Mouse (Mus musculus) hindbrain, embryonic 11.5 days (tissue): Measurements from ENCODE around the gene Gatm. TPM values are rescaled to one million over a fixed set of nuclear protein-coding genes. Genes with fewer than 3 reads are reported as not detected.

Experiments used
- ATAC-seq: fragments of 200-750 bp; cut with Nextera tagmentation; 2 replicates; pipeline ENCODE4 v1.8.0; 2017; ENCODE audit warnings: mild to moderate bottlenecking, moderate TSS enrichment, moderate library complexity; ENCODE audit not compliant: low FRiP score
- DNase-seq: peaks from one replicate; pipeline ENCODE4 v3.0.0-alpha.2; 2015; ENCODE audit warnings: low spot score
- H3K27ac ChIP-seq: fragments of 300-500 bp; sonication (generic); 2 replicates; pipeline ENCODE4 v1.5.1; 2014; ENCODE audit warnings: mild to moderate bottlenecking, low read depth, low read length
- H3K27me3 ChIP-seq: fragments of 300-500 bp; sonication (generic); 2 replicates; pipeline ENCODE4 v1.6.1; 2014; ENCODE audit warnings: mild to moderate bottlenecking, low read length, moderate library complexity, mixed read lengths; ENCODE audit not compliant: control insufficient read depth, insufficient read depth
- H3K36me3 ChIP-seq: fragments of 300-500 bp; sonication (generic); 2 replicates; pipeline ENCODE4 v1.6.1; 2014; ENCODE audit warnings: mild to moderate bottlenecking, low read length, moderate library complexity, mixed read lengths; ENCODE audit not compliant: control insufficient read depth, insufficient read depth
- H3K4me1 ChIP-seq: fragments of 300-500 bp; sonication (generic); replicated peaks from 2 replicates; pipeline ENCODE4 v1.6.1; 2014; ENCODE audit warnings: low read length, mixed read lengths; ENCODE audit not compliant: control insufficient read depth, insufficient read depth
- H3K4me2 ChIP-seq: fragments of 300-500 bp; sonication (generic); replicated peaks from 2 replicates; pipeline ENCODE4 v1.6.1; 2014; ENCODE audit warnings: mild to moderate bottlenecking, low read depth, low read length
- H3K4me3 ChIP-seq: fragments of 300-500 bp; sonication (generic); 2 replicates; pipeline ENCODE4 v1.5.1; 2014; ENCODE audit warnings: low read depth, low read length
- H3K9ac ChIP-seq: fragments of 300-500 bp; sonication (generic); 2 replicates; pipeline ENCODE4 v1.6.1; 2014; ENCODE audit warnings: low read depth, low read length
- H3K9me3 ChIP-seq: fragments of 300-500 bp; sonication (generic); 2 replicates; pipeline ENCODE4 v1.6.1; 2016; ENCODE audit warnings: low read length; ENCODE audit not compliant: control insufficient read depth
- WGBS: fragments of 180-500 bp; shearing (Covaris S2); extraction: QIAGEN DNeasy Blood & Tissue Kit; methylation state at CpG from one replicate; pipeline ENCODE4 v1.1.7; 2014; 5-methylcytosine and 5-hydroxymethylcytosine counted together
- polyA plus RNA-seq: library from polyadenylated mRNA; unstranded; fragments of >200 nt; fragmentation: Nextera tagmentation; extraction: Ambion mirVana; gene quantifications from 2 replicates; pipeline ENCODE4 v1.2.1, GENCODE M21; 2014

The Gatm gene
- polyA plus RNA-seq, 1 experiment from 2014 or later = 17.7 TPM

DNA sequence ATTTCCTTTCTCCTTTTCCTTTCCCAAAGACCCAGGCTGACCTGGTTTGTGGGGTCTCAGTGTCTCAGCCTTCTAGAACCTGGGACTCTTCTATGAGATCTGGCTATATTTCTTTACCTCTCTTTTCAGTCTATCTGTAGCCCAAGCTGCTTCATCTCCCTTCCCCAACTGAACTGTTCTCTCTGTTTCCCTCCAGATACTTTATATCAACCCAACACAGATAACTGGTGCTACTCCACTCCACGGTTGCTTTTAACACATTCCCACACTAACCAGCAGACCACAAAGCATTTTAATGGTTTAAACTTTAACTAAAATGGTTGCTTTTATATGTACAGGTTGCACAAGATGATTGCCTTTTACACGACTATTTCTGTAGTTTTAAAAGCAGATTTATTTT, 19.9 kb downstream of the Gatm start:
- ATAC-seq (no peak), DNase-seq (no peak)
- H3K27ac ChIP-seq = no peak overlapping the region
- WGBS = 73% methylated on average over 2 of the region's 2 CpGs
- H3K4me2 ChIP-seq = no peak overlapping the region
- no peak overlapping the region for H3K4me3 ChIP-seq
- H3K4me1 ChIP-seq = no peaks in the 10 kb centered on the region
- H3K27me3 ChIP-seq = no peaks in the 10 kb centered on the region
- H3K9me3 ChIP-seq = no peaks in the 10 kb centered on the region
- no peaks in the 10 kb centered on the region for H3K36me3 ChIP-seq
- H3K9ac ChIP-seq = no peak overlapping the region

- Histone ChIP-seq H3K4me2 (no peak overlapping the region), H3K9me3 (no peaks in the 10 kb centered on the region), H3K36me3 (no peaks in the 10 kb centered on the region), H3K27me3 (no peaks in the 10 kb centered on the region), H3K4me3 (no peak overlapping the region), H3K9ac (no peak overlapping the region), H3K4me1 (no peaks in the 10 kb centered on the region), H3K27ac (no peak overlapping the region)
- ATAC-seq (no peak), DNase-seq (no peak)
- 76% methylated on average over 1 of the region's 1 CpGs for WGBS
Observed at GRCm38 (mm10) chr2:122590351-122590750, 20.8 kb downstream of the Gatm start.

GRCm38 (mm10) chr2:122587861-122588519, 23.1 kb downstream of the Gatm start:
- no peak for DNase-seq
- no peak overlapping the region for H3K9ac ChIP-seq
- ATAC-seq = no peak
- H3K27ac ChIP-seq = no peak overlapping the region
- H3K27me3 ChIP-seq = no peaks in the 10 kb centered on the region
- H3K36me3 ChIP-seq = no peaks in the 10 kb centered on the region
- H3K4me1 ChIP-seq = no peaks in the 10 kb centered on the region
- no peaks in the 10 kb centered on the region for H3K9me3 ChIP-seq
- H3K4me3 ChIP-seq = no peak overlapping the region
- H3K4me2 ChIP-seq = no peak overlapping the region
- 91% methylated on average over 8 of the region's 8 CpGs for WGBS

DNA sequence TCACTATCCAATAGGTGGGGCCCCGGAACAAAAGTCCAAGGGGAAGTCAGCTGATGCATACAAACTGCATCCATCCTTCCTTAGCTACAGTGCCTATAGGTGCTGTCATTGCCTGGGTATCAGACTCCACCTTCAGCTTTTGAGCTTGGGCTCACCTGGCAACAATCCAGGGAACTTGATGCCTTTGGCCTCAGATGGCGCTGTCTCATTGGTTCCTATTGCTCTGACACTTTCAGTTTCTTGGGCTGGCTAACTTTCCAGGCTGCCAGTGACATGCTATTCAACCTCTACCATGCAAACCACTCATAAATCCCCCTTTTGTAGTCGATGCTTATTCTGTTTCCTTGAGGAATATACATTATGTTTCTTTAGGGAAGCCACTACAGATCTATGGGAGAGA, 24.8 kb downstream of the Gatm start:
- 72% methylated on average over 3 of the region's 3 CpGs for WGBS
- Histone ChIP-seq H3K36me3 (no peaks in the 10 kb centered on the region), H3K27ac (no peak overlapping the region), H3K4me2 (no peak overlapping the region), H3K9ac (no peak overlapping the region), H3K4me3 (no peak overlapping the region), H3K27me3 (no peaks in the 10 kb centered on the region), H3K9me3 (no peaks in the 10 kb centered on the region), H3K4me1 (no peaks in the 10 kb centered on the region)
- ATAC-seq (no peak), DNase-seq (no peak)

- H3K4me2 ChIP-seq = no peak overlapping the region
- H3K9ac ChIP-seq = no peak overlapping the region
- no peaks in the 10 kb centered on the region for H3K9me3 ChIP-seq
- WGBS = 94% methylated on average over 3 of the region's 3 CpGs
- H3K4me1 ChIP-seq = no peaks in the 10 kb centered on the region
- no peak for DNase-seq
- no peaks in the 10 kb centered on the region for H3K27me3 ChIP-seq
- H3K36me3 ChIP-seq = no peaks in the 10 kb centered on the region
- ATAC-seq = no peak
- H3K27ac ChIP-seq = no peak overlapping the region
- no peak overlapping the region for H3K4me3 ChIP-seq
Observed at GRCm38 (mm10) chr2:122582324-122582723, 28.8 kb downstream of the Gatm start.

DNA sequence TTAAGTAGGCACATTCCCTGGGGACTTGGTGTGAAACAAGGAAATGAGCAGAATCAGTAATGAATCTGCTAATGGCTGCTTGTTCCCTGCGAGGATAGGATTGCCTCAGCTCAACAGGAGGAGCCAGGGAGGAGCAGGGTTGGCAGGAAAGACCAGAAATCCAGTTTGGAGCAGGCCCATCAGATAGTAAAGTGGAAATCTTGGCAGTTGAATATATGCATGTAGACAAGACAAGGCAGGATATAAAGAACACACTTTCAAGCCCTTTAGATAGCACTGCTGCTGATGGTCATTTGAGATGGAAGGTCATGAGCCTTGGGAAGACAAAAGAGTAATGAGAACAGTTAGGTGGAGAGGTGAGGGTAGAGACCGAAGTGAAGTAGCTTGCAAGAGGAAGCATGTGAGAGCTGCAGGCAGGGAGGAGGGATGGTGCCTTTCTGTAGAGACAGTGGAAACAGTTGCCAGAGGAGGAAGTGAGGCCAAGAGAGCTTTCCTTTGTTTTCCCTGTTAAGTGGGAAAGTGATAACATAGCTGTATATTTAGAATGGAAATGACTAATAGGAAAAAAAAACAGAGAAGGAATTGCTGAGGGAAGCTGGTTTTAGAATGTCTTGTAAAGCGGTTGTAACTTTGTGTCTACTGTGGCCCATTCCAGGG, 29.6 kb downstream of the Gatm start:
- Histone ChIP-seq H3K4me3 (no peak overlapping the region), H3K27me3 (no peaks in the 10 kb centered on the region), H3K9ac (no peak overlapping the region), H3K9me3 (no peaks in the 10 kb centered on the region), H3K27ac (no peak overlapping the region), H3K4me1 (no peaks in the 10 kb centered on the region), H3K36me3 (no peaks in the 10 kb centered on the region), H3K4me2 (no peak overlapping the region)
- no peak for ATAC-seq
- 64% methylated on average over 3 of the region's 3 CpGs for WGBS
- DNase-seq = no peak

DNA sequence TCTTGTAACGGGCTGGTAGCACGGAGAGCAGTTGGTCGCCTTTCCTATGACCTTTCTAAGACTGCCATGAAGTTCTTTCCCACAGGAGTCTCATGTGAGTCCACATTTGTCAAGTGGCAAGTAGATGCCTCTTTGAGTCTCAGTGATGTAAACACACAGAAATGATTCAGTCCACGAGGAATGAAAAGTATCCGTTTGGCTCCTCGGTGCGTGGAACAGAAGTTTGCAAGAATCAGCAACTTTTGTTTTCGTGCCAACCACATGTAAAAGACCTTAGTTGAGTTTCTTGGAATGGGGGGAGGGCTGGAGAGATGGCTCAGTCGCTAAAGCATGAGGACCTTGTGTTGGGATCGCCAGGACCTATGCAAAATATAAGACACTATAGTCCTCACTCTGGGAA, 30.7 kb downstream of the Gatm start:
- no peak overlapping the region for H3K27ac ChIP-seq
- no peak overlapping the region for H3K4me3 ChIP-seq
- H3K27me3 ChIP-seq = no peaks in the 10 kb centered on the region
- no peak overlapping the region for H3K9ac ChIP-seq
- H3K9me3 ChIP-seq = no peaks in the 10 kb centered on the region
- WGBS = 82% methylated on average over 10 of the region's 10 CpGs
- H3K4me1 ChIP-seq = no peaks in the 10 kb centered on the region
- DNase-seq = no peak
- ATAC-seq = no peak
- H3K4me2 ChIP-seq = no peak overlapping the region
- no peaks in the 10 kb centered on the region for H3K36me3 ChIP-seq

DNA sequence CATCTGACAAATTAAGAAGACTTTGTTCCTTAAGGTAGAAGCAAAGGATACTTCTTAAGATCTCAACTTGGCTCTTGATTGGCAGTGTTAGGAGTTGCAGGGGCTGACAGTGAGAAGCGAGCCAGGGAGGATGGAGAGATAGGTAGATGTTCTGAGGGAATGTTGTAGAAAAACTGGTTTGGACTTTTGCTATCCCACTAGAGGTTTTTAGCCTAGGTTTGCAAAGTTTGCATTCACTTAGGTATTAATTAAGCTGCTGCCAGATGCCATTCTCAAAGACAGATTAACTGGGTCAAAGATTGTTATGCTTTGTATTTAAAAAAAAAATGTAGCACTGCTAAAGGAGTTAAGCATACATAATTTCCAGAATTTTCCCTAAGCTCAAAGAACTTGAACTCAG, 33.8 kb downstream of the Gatm start:
- ATAC-seq (no peak), DNase-seq (no peak)
- Histone ChIP-seq H3K4me2 (no peak overlapping the region), H3K9ac (no peak overlapping the region), H3K4me3 (no peak overlapping the region), H3K4me1 (no peaks in the 10 kb centered on the region), H3K27me3 (no peaks in the 10 kb centered on the region), H3K9me3 (no peaks in the 10 kb centered on the region), H3K27ac (no peak overlapping the region), H3K36me3 (no peaks in the 10 kb centered on the region)
- 86% methylated on average over 1 of the region's 1 CpGs for WGBS

DNA sequence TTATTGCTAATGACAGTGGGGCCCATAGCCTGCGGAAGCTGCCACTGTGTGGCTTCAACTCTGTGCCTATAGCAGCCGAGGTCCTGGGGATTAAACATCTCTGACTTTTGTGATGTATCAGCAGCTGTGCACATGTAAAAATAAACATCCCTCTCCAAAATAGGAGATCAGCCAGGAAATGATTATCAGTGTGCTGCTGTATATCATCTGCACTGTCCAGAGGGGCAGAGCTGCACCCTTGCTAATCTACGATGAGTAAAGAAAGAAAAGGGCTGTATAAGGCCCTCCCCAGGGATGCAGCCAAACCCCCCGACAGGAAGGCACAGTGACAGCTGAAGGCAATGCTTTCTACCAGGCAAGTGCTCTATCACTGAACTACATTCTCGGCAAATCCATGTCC, 34.8 kb downstream of the Gatm start:
- Histone ChIP-seq H3K27ac (no peak overlapping the region), H3K36me3 (no peaks in the 10 kb centered on the region), H3K4me2 (no peak overlapping the region), H3K9me3 (no peaks in the 10 kb centered on the region), H3K27me3 (no peaks in the 10 kb centered on the region), H3K9ac (no peak overlapping the region), H3K4me1 (no peaks in the 10 kb centered on the region), H3K4me3 (no peak overlapping the region)
- DNase-seq = no peak
- ATAC-seq = no peak
- 63% methylated on average over 5 of the region's 5 CpGs for WGBS
